Mouse (Mus musculus) stomach, postnatal 0 days (tissue): ENCODE data around the gene Ninl. TPM values are rescaled to one million over a fixed set of nuclear protein-coding genes. Genes with fewer than 3 reads are reported as not detected.

Source experiments
- ATAC-seq: fragments of 200-750 bp; cut with Nextera tagmentation; 2 replicates; pipeline ENCODE4 v1.8.0; 2017; ENCODE audit not compliant: low FRiP score, low TSS enrichment
- DNase-seq: peaks from one replicate; pipeline ENCODE4 v3.0.0-alpha.2; 2016; ENCODE audit warnings: low spot score
- H3K27ac ChIP-seq: fragments of 300-500 bp; sonication (generic); replicated peaks from 2 replicates; pipeline ENCODE4 v1.5.1; 2014; ENCODE audit warnings: mild to moderate bottlenecking, control low read depth
- H3K27me3 ChIP-seq: fragments of 300-500 bp; sonication (generic); 2 replicates; pipeline ENCODE4 v1.6.1; 2014; ENCODE audit warnings: low read length; ENCODE audit not compliant: control insufficient read depth, insufficient read depth
- H3K36me3 ChIP-seq: fragments of 300-500 bp; sonication (generic); 2 replicates; pipeline ENCODE4 v1.6.1; 2014; ENCODE audit warnings: low read length, mixed read lengths; ENCODE audit not compliant: control insufficient read depth, insufficient read depth
- H3K4me1 ChIP-seq: fragments of 300-500 bp; sonication (generic); replicated peaks from 2 replicates; pipeline ENCODE4 v1.6.1; 2014; ENCODE audit warnings: antibody characterized with exemption; ENCODE audit not compliant: control insufficient read depth, insufficient read depth
- H3K4me2 ChIP-seq: fragments of 300-500 bp; sonication (generic); replicated peaks from 2 replicates; pipeline ENCODE4 v1.6.1; 2014; ENCODE audit warnings: low read depth, mild to moderate bottlenecking, control low read depth, moderate library complexity
- H3K4me3 ChIP-seq: fragments of 300-500 bp; sonication (generic); 2 replicates; pipeline ENCODE4 v1.5.1; 2014; ENCODE audit warnings: low read depth, low read length, control low read depth
- H3K9ac ChIP-seq: fragments of 300-500 bp; sonication (generic); 2 replicates; pipeline ENCODE4 v1.6.1; 2014; ENCODE audit warnings: mild to moderate bottlenecking, low read length, control low read depth, mixed read lengths
- H3K9me3 ChIP-seq: fragments of 300-500 bp; sonication (generic); 2 replicates; pipeline ENCODE4 v1.6.1; 2016; ENCODE audit warnings: low read length; ENCODE audit not compliant: control insufficient read depth
- CTCF ChIP-seq: IDR thresholded peaks from 2 replicates; pipeline ENCODE4 v1.5.1; 2016; ENCODE audit warnings: antibody characterized with exemption, low read depth, mild to moderate bottlenecking, moderate library complexity
- EP300 ChIP-seq: optimal IDR thresholded peaks from 2 replicates; pipeline ENCODE3; 2016; ENCODE audit warnings: antibody characterized with exemption
- WGBS: fragments of 180-500 bp; shearing (Covaris S2); extraction: QIAGEN DNeasy Blood & Tissue Kit; methylation state at CpG from one replicate; pipeline ENCODE4 v1.1.7; 2014; 5-methylcytosine and 5-hydroxymethylcytosine counted together
- polyA plus RNA-seq: library from polyadenylated mRNA; unstranded; fragments of >200 nt; fragmentation: Nextera tagmentation; extraction: Ambion mirVana; gene quantifications from 2 replicates; pipeline ENCODE4 v1.2.1, GENCODE M21; 2015

Ninl gene
- polyA plus RNA-seq, 1 experiment from 2014 or later = 2.3 TPM

GRCm38 (mm10) chr2:150991050-150991449 is 48.1 kb downstream of the Ninl start:
- H3K27me3 ChIP-seq = no peaks in the 10 kb centered on the region
- no peaks in the 10 kb centered on the region for H3K4me1 ChIP-seq
- no peak for TF ChIP-seq CTCF
- 89% methylated on average over 4 of the region's 4 CpGs for WGBS
- H3K36me3 ChIP-seq = no peaks in the 10 kb centered on the region
- no peak overlapping the region for H3K27ac ChIP-seq
- no peak for ATAC-seq
- no peak overlapping the region for H3K4me2 ChIP-seq
- no peak for DNase-seq
- no peak overlapping the region for H3K9ac ChIP-seq
- H3K4me3 ChIP-seq = no peak overlapping the region
- H3K9me3 ChIP-seq = no peaks in the 10 kb centered on the region

GRCm38 (mm10) chr2:150990506-150990905 is 48.7 kb downstream of the Ninl start:
- TF ChIP-seq EP300 = no peak
- no peak for TF ChIP-seq CTCF
- no peaks in the 10 kb centered on the region for H3K4me1 ChIP-seq
- H3K36me3 ChIP-seq = no peaks in the 10 kb centered on the region
- H3K27me3 ChIP-seq = no peaks in the 10 kb centered on the region
- WGBS = 76% methylated on average over 2 of the region's 2 CpGs
- H3K27ac ChIP-seq = no peak overlapping the region
- H3K9ac ChIP-seq = no peak overlapping the region
- DNase-seq (peak; percentile 9), ATAC-seq (no peak)
- H3K4me2 ChIP-seq = no peak overlapping the region
- no peaks in the 10 kb centered on the region for H3K9me3 ChIP-seq
- H3K4me3 ChIP-seq = no peak overlapping the region

GRCm38 (mm10) chr2:150985359-150985758 is 53.8 kb downstream of the Ninl start:
- DNase-seq (no peak), ATAC-seq (no peak)
- no peaks in the 10 kb centered on the region for H3K4me1 ChIP-seq
- no peak overlapping the region for H3K4me2 ChIP-seq
- 94% methylated on average over 2 of the region's 2 CpGs for WGBS
- no peak overlapping the region for H3K27ac ChIP-seq
- H3K9me3 ChIP-seq = no peaks in the 10 kb centered on the region
- H3K9ac ChIP-seq = no peak overlapping the region
- no peaks in the 10 kb centered on the region for H3K36me3 ChIP-seq
- H3K27me3 ChIP-seq = no peaks in the 10 kb centered on the region
- no peak overlapping the region for H3K4me3 ChIP-seq
- TF ChIP-seq EP300 (no peak), CTCF (no peak)

GRCm38 (mm10) chr2:150982051-150982450 is 57.1 kb downstream of the Ninl start:
- no peak for ATAC-seq

GRCm38 (mm10) chr2:150981524-150981923 is 57.7 kb downstream of the Ninl start:
- DNase-seq = peak; percentile 10
- no peaks in the 10 kb centered on the region for H3K9me3 ChIP-seq
- no peak overlapping the region for H3K9ac ChIP-seq
- H3K27ac ChIP-seq = no peak overlapping the region
- H3K36me3 ChIP-seq = no peaks in the 10 kb centered on the region
- 60% methylated on average over 7 of the region's 7 CpGs for WGBS
- H3K4me2 ChIP-seq = no peak overlapping the region
- no peak for TF ChIP-seq EP300
- H3K4me3 ChIP-seq = no peak overlapping the region
- no peak for ATAC-seq
- H3K27me3 ChIP-seq = no peaks in the 10 kb centered on the region
- H3K4me1 ChIP-seq = no peaks in the 10 kb centered on the region

More at GRCm38 (mm10) chr2:150982051-150982450, 57.1 kb downstream of the Ninl start:
- Histone ChIP-seq H3K27me3 (no peaks in the 10 kb centered on the region), H3K9ac (no peak overlapping the region), H3K9me3 (no peaks in the 10 kb centered on the region), H3K36me3 (no peaks in the 10 kb centered on the region), H3K27ac (no peak overlapping the region), H3K4me2 (no peak overlapping the region), H3K4me3 (no peak overlapping the region), H3K4me1 (no peaks in the 10 kb centered on the region)
- DNase-seq = no peak
- TF ChIP-seq CTCF (no peak), EP300 (no peak)

- H3K9ac ChIP-seq = no peak overlapping the region
- no peak for ATAC-seq
- H3K36me3 ChIP-seq = no peaks in the 10 kb centered on the region
- no peak overlapping the region for H3K4me3 ChIP-seq
- H3K27me3 ChIP-seq = no peaks in the 10 kb centered on the region
- H3K27ac ChIP-seq = no peak overlapping the region
- H3K9me3 ChIP-seq = no peaks in the 10 kb centered on the region
- no peak overlapping the region for H3K4me2 ChIP-seq
- 84% methylated on average over 14 of the region's 14 CpGs for WGBS
- no peaks in the 10 kb centered on the region for H3K4me1 ChIP-seq
- TF ChIP-seq EP300 = no peak
- TF ChIP-seq CTCF = no peak
- peak; percentile 10 for DNase-seq
Measured at GRCm38 (mm10) chr2:150979861-150980620, 59.1 kb downstream of the Ninl start.
